In the genomic region with DNA sequence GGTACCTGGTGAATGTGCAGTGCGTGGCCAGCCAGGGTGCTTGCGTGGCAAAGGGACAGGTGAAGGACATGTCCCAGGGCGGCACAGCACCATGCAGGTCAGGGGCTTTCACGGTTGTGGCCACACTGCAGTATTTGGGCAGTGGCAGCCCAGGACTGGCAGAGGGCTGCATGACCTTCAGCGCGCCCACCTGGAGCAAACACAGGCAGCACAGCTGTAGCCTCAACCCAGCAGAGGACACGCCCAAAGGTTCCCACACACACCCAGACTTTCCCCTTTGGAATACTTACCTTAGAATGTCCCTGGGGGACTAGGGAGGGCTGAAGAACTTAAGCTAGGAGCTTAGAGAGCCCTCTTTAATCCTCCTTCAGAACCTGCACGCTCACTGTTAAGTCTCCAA, we compare ENCODE assay signal across 29 mouse cellular contexts. TPM values are rescaled to one million over a fixed set of nuclear protein-coding genes. Genes with fewer than 3 reads are reported as not detected.
DNase-seq lines count a peak whose midpoint lies in the region; ATAC-seq and TF ChIP-seq lines count a peak whose summit lies in the region.
"Had no signal": no experiment of that assay in that cellular context is flagged by ENCODE, and none has a peak within 500 bp of the region (broad histone marks: within the 10 kb centered on the region; RNA-seq: fewer than 3 reads in every experiment).

No protein-coding gene starts in this region.

- 87% methylated on average over 8 of the region's 8 CpGs for WGBS in lung, postnatal 0 days
- 82% methylated on average over 8 of the region's 8 CpGs for WGBS in stomach, embryonic 15.5 days

- no peak for TF ChIP-seq CTCF in lung, postnatal 0 days (IDR thresholded peaks at IDR 0.05)

- intact Hi-C loops in gastrocnemius, postnatal 36 days (cut with DNase I): no loop called here

- no peaks in the 10 kb centered on the region for H3K27me3 ChIP-seq in lung, postnatal 0 days (replicated peaks; ENCODE audit: insufficient read depth, low read length)
- H3K27me3 ChIP-seq in stomach, embryonic 15.5 days (replicated peaks): no peaks in the 10 kb centered on the region
- H3K27me3 ChIP-seq: embryonic facial prominence, embryonic 12.5 days; embryonic facial prominence, embryonic 15.5 days; heart, embryonic 13.5 days had no signal

- no peaks in the 10 kb centered on the region for H3K9me3 ChIP-seq in lung, postnatal 0 days (ENCODE audit: low read length)
- no peaks in the 10 kb centered on the region for H3K9me3 ChIP-seq in stomach, embryonic 15.5 days
- H3K9me3 ChIP-seq: embryonic facial prominence, embryonic 15.5 days; heart, embryonic 13.5 days had no signal

- no peak overlapping the region for H3K9ac ChIP-seq in lung, postnatal 0 days (replicated peaks; ENCODE audit: low read depth)
- H3K9ac ChIP-seq in stomach, embryonic 15.5 days: no peak overlapping the region
- H3K9ac ChIP-seq: embryonic facial prominence, embryonic 12.5 days; embryonic facial prominence, embryonic 15.5 days; forebrain, postnatal 0 days; heart, embryonic 13.5 days; hindbrain, embryonic 14.5 days had no signal

- no peaks in the 10 kb centered on the region for H3K36me3 ChIP-seq in lung, postnatal 0 days (ENCODE audit: insufficient read depth, low read length)
- H3K36me3 ChIP-seq in stomach, embryonic 15.5 days: no peaks in the 10 kb centered on the region
- H3K36me3 ChIP-seq: embryonic facial prominence, embryonic 12.5 days; embryonic facial prominence, embryonic 15.5 days; heart, embryonic 13.5 days had no signal

- 0 out of 2 replicates have a peak overlapping the region, but pooled peaks have one; percentile 9 for H3K27ac ChIP-seq in lung, postnatal 0 days (ENCODE audit: low read length)
- no peak overlapping the region for H3K27ac ChIP-seq in stomach, embryonic 15.5 days
- H3K27ac ChIP-seq: embryonic facial prominence, embryonic 12.5 days; embryonic facial prominence, embryonic 15.5 days; gastrocnemius, adult 2 months; heart, embryonic 13.5 days; hindbrain, embryonic 14.5 days; hindbrain, postnatal 0 days had no signal

- H3K4me2 ChIP-seq in lung, postnatal 0 days (replicated peaks; ENCODE audit: low read depth, low read length): no peak overlapping the region
- no peak overlapping the region for H3K4me2 ChIP-seq in stomach, embryonic 15.5 days
- H3K4me2 ChIP-seq: embryonic facial prominence, embryonic 12.5 days; embryonic facial prominence, embryonic 15.5 days; heart, embryonic 13.5 days; hindbrain, embryonic 14.5 days had no signal

- H3K4me3 ChIP-seq in lung, postnatal 0 days (ENCODE audit: low read depth, low read length): no peak overlapping the region
- no peak overlapping the region for H3K4me3 ChIP-seq in stomach, embryonic 15.5 days (replicated peaks)
- H3K4me3 ChIP-seq: embryonic facial prominence, embryonic 12.5 days; embryonic facial prominence, embryonic 15.5 days; gastrocnemius, adult 2 months; heart, embryonic 13.5 days had no signal

- no peak for TF ChIP-seq EP300 in lung, postnatal 0 days (IDR thresholded peaks at IDR 0.05)

- DNase-seq in lung, postnatal 0 days (ENCODE audit: low spot score): no peak
- DNase-seq in lung, postnatal 14 days: no peak
- DNase-seq in ZHBTc4 (ENCODE audit: low read depth, low spot score): peak; percentile 15
- no peak for DNase-seq in left cerebral cortex, adult 8-10 months (ENCODE audit: low spot score in 2 of 2)
- no peak for DNase-seq in gastrocnemius, postnatal 36 days
- DNase-seq: adrenal gland, postnatal 10 days; adrenal gland, postnatal 36 days; cerebellum, adult 18-20 months; cerebellum, adult 9-10 months; forebrain, postnatal 0 days; gastrocnemius, adult 2 months; gastrocnemius, postnatal 14 days; heart, adult 18-20 months; heart, postnatal 14 days; heart, postnatal 4 days had no signal

- H3K4me1 ChIP-seq in lung, postnatal 0 days (ENCODE audit: insufficient read depth, low read depth, low read length): no peaks in the 10 kb centered on the region
- H3K4me1 ChIP-seq in stomach, embryonic 15.5 days: no peaks in the 10 kb centered on the region
- H3K4me1 ChIP-seq: embryonic facial prominence, embryonic 12.5 days; embryonic facial prominence, embryonic 15.5 days; heart, embryonic 13.5 days had no signal

- ATAC-seq in lung, postnatal 0 days: no peak
- peak; percentile 54 for ATAC-seq in stomach, embryonic 15.5 days (ENCODE audit: insufficient read depth, low FRiP score, low read depth)
- ATAC-seq: CD4-positive, CD25-positive, alpha-beta regulatory T cell, adult 4 months; forebrain, embryonic 14.5 days; forebrain, postnatal 0 days; hindbrain, postnatal 0 days had no signal

RNA-seq across cellular contexts. Expression of a gene that starts 0.5 kb away (rescaled TPM):
- polyA plus RNA-seq in lung, postnatal 0 days (2015; fragmentation: Nextera tagmentation; extraction: Ambion mirVana): 22.7 and 24.3 TPM in 2 replicates
- polyA plus RNA-seq in stomach, embryonic 15.5 days (2015; fragmentation: Nextera tagmentation; extraction: Ambion mirVana): 0.21 and 0.33 TPM in 2 replicates
- not detected for total RNA-seq in left cerebral cortex, adult 8-10 months (2022)
- not detected for total RNA-seq in gastrocnemius, postnatal 36 days (2021)
- total RNA-seq: adrenal gland, adult 18-20 months; adrenal gland, postnatal 10 days; adrenal gland, postnatal 36 days; common myeloid progenitor, adult 5-6 weeks; gastrocnemius, adult 2 months; gastrocnemius, postnatal 14 days; heart, postnatal 4 days; MEL had no signal
- polyA plus RNA-seq: forebrain, embryonic 11.5 days had no signal

RNA-seq across cellular contexts. Expression of a gene that starts 8.4 kb away (rescaled TPM):
- polyA plus RNA-seq in lung, postnatal 0 days (2015; fragmentation: Nextera tagmentation; extraction: Ambion mirVana): 0.64 and 0.89 TPM in 2 replicates
- 0.33 TPM in 1 of 2 replicates, not detected in the other for polyA plus RNA-seq in stomach, embryonic 15.5 days (2015; fragmentation: Nextera tagmentation; extraction: Ambion mirVana)
- not detected for total RNA-seq in left cerebral cortex, adult 8-10 months (2022)
- not detected for total RNA-seq in gastrocnemius, postnatal 36 days (2021)
- total RNA-seq: adrenal gland, postnatal 10 days; adrenal gland, postnatal 36 days; common myeloid progenitor, adult 5-6 weeks; forebrain, postnatal 0 days; gastrocnemius, adult 2 months; gastrocnemius, postnatal 14 days; heart, adult 18-20 months; heart, postnatal 14 days; heart, postnatal 4 days; hindbrain, postnatal 0 days; MEL had no signal
- polyA plus RNA-seq: CD4-positive, CD25-positive, alpha-beta regulatory T cell, adult 4 months; embryonic facial prominence, embryonic 12.5 days; forebrain, embryonic 14.5 days; forebrain, postnatal 0 days; heart, embryonic 13.5 days; heart, embryonic 16.5 days; hindbrain, embryonic 11.5 days; hindbrain, embryonic 14.5 days had no signal

RNA-seq across cellular contexts. Expression of a gene that starts 19.6 kb away (rescaled TPM):
- polyA plus RNA-seq in lung, postnatal 0 days (2015; fragmentation: Nextera tagmentation; extraction: Ambion mirVana): 48.6 and 52.5 TPM in 2 replicates
- 38.3 and 40.6 TPM in 2 replicates for polyA plus RNA-seq in stomach, embryonic 15.5 days (2015; fragmentation: Nextera tagmentation; extraction: Ambion mirVana)
- total RNA-seq in left cerebral cortex, adult 8-10 months (2022): 1 to 10 TPM; 5.1 to 7.6 (median 6.3) TPM
- 10 to 100 TPM in 1 of 2 experiments, 1 to 10 TPM in 1; 9.0 to 15.9 TPM for total RNA-seq in gastrocnemius, postnatal 36 days (2021)

RNA-seq across cellular contexts. Expression of a gene that starts 19.7 kb away (rescaled TPM):
- polyA plus RNA-seq in lung, postnatal 0 days (2015; fragmentation: Nextera tagmentation; extraction: Ambion mirVana): 58.9 and 61.8 TPM in 2 replicates
- polyA plus RNA-seq in stomach, embryonic 15.5 days (2015; fragmentation: Nextera tagmentation; extraction: Ambion mirVana): 58.7 and 71.6 TPM in 2 replicates
- 10 to 100 TPM; 14.4 to 18.3 (median 15.7) TPM for total RNA-seq in left cerebral cortex, adult 8-10 months (2022)
- total RNA-seq in gastrocnemius, postnatal 36 days (2021): 1 to 10 TPM; 6.7 to 6.9 TPM

RNA-seq across cellular contexts. Expression of a gene that starts 29.6 kb away (rescaled TPM):
- 109 and 117 TPM in 2 replicates for polyA plus RNA-seq in lung, postnatal 0 days (2015; fragmentation: Nextera tagmentation; extraction: Ambion mirVana)
- 64.8 and 66.2 TPM in 2 replicates for polyA plus RNA-seq in stomach, embryonic 15.5 days (2015; fragmentation: Nextera tagmentation; extraction: Ambion mirVana)
- 10 to 100 TPM; 91.8 to 93.5 (median 92.3) TPM for total RNA-seq in left cerebral cortex, adult 8-10 months (2022)
- total RNA-seq in gastrocnemius, postnatal 36 days (2021): 10 to 100 TPM; 23.9 to 29.3 TPM
